Mouse (Mus musculus): ENCODE results near the gene Scube1.

GRCm38 (mm10) chr15:83590841-83591240, 134.0 kb downstream of the Scube1 start:
- TF ChIP-seq CTCF (conservative IDR thresholded peaks at IDR 0.05; ENCODE audit: insufficient read depth, insufficient read length, low read depth, low read length) = no peak
- TF ChIP-seq POLR2A (IDR thresholded peaks at IDR 0.05; ENCODE audit: low read depth, low read length) = no peak

Measured in kidney, adult 2 months (tissue).